Mouse (Mus musculus): ENCODE measurements around the gene Gan.

The Gan gene

DNA sequence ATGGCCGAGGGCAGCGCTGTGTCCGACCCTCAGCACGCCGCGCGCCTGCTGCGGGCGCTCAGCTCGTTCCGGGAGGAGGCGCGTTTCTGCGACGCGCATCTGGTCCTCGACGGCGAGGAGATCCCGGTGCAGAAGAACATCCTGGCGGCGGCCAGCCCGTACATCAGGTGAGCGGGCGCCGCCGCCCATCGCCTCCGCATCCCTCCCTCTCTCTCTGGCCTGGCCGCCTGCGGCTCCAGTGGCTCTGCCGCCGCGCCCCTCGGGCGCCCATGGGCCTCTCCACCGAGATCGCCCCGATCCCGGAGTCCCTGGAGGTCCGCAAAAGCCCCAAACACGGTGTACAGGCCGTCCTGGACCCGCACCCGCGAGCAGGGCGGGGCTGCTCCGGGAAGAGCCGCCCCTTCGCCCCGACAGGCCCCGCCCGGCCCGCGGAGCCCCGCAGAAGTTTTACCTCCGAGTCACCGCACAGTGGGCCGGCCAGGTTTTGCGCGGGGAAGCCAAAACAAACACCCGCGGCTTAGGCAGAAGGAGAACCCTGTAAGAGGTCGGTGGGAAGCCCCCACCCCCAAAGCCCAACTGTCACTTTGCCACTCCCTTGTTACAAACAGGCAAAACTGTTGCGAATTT lies at the start of gene Gan:
Gene Gan, plus strand, starts transcription at position 1 of the 627 bp plus-strand sequence.
- in situ Hi-C loops (cut with MboI, MseI), result loop anchor here (5.0 kb wide), 1 partner anchor 99 kb away; the partner anchor contains the start of gene Cmip

- in situ Hi-C loops (cut with MboI, MseI), result no loop called here
Measured at GRCm38 (mm10) chr8:117109018-117109711, 48.8 kb upstream of the Gan start.

GRCm38 (mm10) chr8:117109801-117110390 lies 48.0 kb upstream of the Gan start:
- in situ Hi-C loops (cut with MboI, MseI), result no loop called here

- in situ Hi-C loops (cut with MboI, MseI), result no loop called here
Measured at GRCm38 (mm10) chr8:117111641-117112040, 46.3 kb upstream of the Gan start.

- in situ Hi-C loops (cut with MboI, MseI), result no loop called here
Measured at GRCm38 (mm10) chr8:117112261-117112660, 45.7 kb upstream of the Gan start.

DNA sequence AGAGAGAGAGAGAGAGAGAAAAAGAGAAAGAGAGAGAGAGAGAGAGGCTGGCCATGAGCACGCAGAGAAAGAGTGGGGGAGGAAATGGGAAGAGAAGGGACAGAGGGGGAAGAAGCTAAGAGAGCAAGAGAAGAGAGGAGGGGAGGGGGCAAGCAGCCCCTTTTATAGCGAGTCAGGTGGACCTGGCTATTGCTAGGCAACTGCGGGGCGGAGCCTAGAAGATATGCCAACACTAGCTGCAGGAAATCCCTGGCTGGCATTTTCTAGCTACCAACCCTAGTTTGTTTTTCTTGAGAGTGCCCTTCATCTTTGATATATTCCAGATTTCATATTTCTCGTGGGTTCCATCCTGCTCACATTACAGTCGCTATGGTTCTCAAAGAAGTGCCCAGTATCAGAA lies 42.8 kb upstream of the Gan start:
- in situ Hi-C loops (cut with MboI, MseI), result no loop called here

DNA sequence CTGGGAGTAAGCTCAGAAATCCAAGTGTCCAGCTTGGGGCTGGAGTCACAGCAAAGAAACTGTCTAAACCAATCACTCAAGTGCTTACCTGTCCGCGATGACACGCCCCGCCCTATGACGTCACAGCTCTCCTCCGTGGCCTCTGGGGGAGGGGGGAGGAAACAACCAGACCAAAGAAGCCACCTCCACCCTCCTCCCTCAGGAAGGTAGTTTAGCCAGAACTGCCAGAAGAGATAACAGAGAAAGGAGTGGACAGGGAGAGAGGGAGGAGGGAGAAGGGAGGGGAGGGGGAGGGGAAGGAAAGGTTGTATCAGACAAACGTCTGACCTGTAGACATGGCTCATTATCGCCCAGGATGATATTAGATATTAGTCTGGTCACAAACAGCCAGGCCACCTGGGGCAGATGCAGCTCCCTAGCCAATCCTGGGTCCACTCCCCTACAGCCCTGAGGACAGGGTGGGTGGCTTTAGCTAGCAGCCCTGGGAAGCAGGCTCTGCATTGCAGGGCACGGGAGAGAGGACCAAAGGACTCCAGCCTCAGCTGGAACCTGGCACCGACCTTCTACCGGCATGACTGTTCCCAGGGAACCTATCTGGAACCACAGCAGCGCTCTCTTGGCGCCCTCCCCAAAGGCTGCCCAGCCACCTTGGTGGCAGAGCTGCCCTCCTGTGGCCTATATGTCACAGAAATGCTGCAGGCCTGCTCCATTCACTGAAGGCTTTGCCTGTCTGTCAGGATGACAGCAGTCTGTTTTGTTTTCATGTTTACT lies 42.1 kb upstream of the Gan start:
- in situ Hi-C loops (cut with MboI, MseI), result no loop called here

GRCm38 (mm10) chr8:117116534-117116933 lies 41.4 kb upstream of the Gan start:
- in situ Hi-C loops (cut with MboI, MseI), result no loop called here

- in situ Hi-C loops (cut with MboI, MseI), result no loop called here
Measured at GRCm38 (mm10) chr8:117118409-117118808, 39.5 kb upstream of the Gan start.

- in situ Hi-C loops (cut with MboI, MseI), result no loop called here
Measured at GRCm38 (mm10) chr8:117121277-117121676, 36.7 kb upstream of the Gan start.

DNA sequence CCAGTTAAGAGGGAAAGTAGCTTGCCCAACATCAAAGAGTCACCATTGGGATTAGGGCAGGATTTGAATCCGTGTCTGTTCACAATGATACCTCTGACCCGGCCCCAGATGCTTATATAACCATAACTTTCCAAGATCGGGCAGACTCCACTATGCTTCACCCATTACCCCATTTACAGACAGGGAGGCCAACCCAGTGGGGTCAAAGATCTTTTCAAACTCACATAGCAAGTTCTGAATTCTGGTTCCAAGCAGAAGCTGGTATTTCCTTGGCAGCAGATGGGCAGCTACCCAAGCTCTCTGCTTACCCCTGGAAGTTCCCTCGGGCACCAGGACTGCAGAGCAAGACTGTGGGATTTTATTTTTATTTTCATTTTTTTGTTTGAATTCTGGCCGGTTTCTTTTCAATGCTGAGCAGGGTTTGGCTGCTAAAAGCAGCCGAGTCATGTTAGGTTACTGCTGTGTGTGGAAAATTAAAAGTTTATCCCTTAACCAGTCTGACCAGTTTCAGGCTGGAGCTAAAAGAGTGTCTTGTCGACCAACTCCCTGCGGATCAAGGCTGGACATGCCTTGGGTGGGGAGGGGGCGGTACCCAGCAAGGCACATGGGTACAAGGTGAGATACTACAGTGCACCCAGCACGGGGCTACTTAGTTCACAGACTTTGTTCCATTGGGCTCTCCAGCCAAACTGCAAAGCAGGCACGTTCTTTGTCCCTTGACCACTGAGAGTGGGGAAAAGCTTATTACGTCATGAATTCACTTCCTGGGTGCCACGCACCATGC lies 33.9 kb upstream of the Gan start:
- in situ Hi-C loops (cut with MboI, MseI), result no loop called here

GRCm38 (mm10) chr8:117125854-117126253 lies 32.1 kb upstream of the Gan start:
- in situ Hi-C loops (cut with MboI, MseI), result no loop called here

DNA sequence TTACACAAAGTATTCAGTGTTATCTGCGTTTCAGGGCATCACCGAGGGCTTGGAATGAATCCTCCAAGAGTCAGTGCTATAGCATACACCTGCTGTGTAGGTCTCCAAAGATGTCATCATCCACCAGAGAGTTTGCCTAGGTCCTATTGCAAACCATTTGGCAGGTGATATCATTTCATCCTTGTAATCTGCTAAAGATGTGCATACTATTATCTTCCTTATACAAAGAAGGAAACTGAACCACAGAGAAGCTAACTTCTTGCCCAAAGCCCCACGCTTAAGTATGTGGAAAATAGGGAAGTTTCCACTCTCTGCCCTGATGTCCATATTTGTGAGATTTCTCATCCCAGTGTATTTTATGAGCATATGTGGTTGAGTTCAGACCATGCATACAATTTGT lies 31.5 kb upstream of the Gan start:
- in situ Hi-C loops (cut with MboI, MseI), result no loop called here

DNA sequence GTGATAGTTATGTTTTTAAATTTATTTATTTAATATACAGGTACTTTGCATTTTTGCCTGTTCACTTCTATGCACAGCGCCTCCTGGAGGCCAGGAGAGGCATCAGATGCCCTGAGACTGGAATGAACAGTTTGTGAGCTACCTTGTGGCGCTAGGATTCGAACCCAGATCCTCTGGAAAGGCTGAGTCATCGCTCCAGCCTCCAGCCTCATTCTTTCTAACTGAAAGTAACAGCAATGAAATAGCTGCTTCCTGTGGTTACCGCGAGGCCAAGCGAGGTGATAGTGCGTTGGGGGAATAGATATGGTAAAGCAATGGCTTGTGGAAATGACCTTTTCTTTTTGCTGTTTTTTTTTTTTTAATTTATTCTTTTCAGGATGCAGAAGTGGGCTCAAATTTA lies 30.9 kb upstream of the Gan start:
- in situ Hi-C loops (cut with MboI, MseI), result no loop called here

- in situ Hi-C loops (cut with MboI, MseI), result no loop called here
Measured at GRCm38 (mm10) chr8:117133702-117134101, 24.2 kb upstream of the Gan start.

DNA sequence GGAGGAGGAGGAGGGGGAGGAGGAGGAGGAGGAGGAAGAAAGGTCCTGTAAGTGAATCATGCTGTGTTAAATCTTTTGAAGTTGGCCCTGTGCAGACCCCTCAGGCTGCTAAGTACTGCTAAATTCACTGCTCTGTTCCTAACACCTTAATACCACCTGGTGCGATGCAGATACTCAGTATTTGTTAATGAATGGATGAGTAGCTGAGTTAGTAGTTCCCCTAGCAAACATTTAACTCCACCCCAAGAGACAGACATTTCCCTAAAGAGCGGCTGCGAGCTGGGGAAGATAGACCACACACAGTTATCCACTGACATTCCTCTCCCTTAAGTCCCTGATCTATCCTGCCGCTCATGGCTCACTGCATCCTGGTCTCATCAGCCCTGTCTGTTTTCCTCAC lies 21.6 kb upstream of the Gan start:
- in situ Hi-C loops (cut with MboI, MseI), result no loop called here

DNA sequence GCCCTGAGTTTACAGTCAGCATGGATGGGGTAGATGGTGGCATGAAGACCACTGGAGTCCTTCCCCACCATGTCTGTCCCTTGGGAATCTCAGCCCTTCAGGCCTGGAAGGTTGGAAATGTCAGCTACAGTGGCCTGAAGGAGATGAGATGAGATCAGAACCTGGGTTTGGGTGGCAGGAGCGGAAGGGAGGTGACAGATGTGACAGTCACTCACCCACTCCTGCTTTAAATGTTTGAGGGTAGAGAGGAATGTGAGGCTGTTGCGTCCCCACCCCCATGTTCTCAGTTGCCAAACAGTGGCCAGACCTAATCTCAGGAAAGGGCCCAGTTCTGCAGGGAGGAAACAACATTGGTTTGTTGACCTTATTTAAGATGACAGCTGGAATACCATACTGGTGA lies 21.2 kb upstream of the Gan start:
- in situ Hi-C loops (cut with MboI, MseI), result no loop called here

GRCm38 (mm10) chr8:117137357-117137756 lies 20.6 kb upstream of the Gan start:
- in situ Hi-C loops (cut with MboI, MseI), result no loop called here

- in situ Hi-C loops (cut with MboI, MseI), result no loop called here
Measured at GRCm38 (mm10) chr8:117148520-117148919, 9.4 kb upstream of the Gan start.

- in situ Hi-C loops (cut with MboI, MseI), result loop anchor here (5.0 kb wide), 1 partner anchor 101 kb away; the partner anchor contains the start of gene Cmip
Measured at GRCm38 (mm10) chr8:117156149-117156548, 1.8 kb upstream of the Gan start.

Data from T-helper 2 cell (primary cell).